Mouse (Mus musculus): ENCODE data around the gene Pigm.

Gene Pigm

GRCm38 (mm10) chr1:172352453-172352852 lies 23.9 kb upstream of the Pigm start:
- no peak for DNase-seq

- DNase-seq = no peak
Observed at GRCm38 (mm10) chr1:172355336-172355735, 21.0 kb upstream of the Pigm start.

- peak; percentile 48 to 50 for DNase-seq
Observed at GRCm38 (mm10) chr1:172357550-172357949, 18.8 kb upstream of the Pigm start.

- no peak for DNase-seq
Observed at GRCm38 (mm10) chr1:172358341-172358740, 18.0 kb upstream of the Pigm start.

GRCm38 (mm10) chr1:172364684-172365083 lies 11.7 kb upstream of the Pigm start:
- DNase-seq = peak; percentile 21 to 29

- DNase-seq = peak; percentile 82 to 83
Observed at GRCm38 (mm10) chr1:172368768-172369418, 7.5 kb upstream of the Pigm start.

- peak; percentile 30 to 52 for DNase-seq
Observed at GRCm38 (mm10) chr1:172376758-172377458, 562 bp downstream of the Pigm start.

- no peak for DNase-seq
Observed at GRCm38 (mm10) chr1:172380066-172380465, 3.7 kb downstream of the Pigm start.

GRCm38 (mm10) chr1:172382090-172382489 lies 5.7 kb downstream of the Pigm start:
- no peak for DNase-seq

GRCm38 (mm10) chr1:172387246-172387645 lies 10.9 kb downstream of the Pigm start:
- DNase-seq = no peak

- no peak for DNase-seq
Observed at GRCm38 (mm10) chr1:172390769-172391168, 14.4 kb downstream of the Pigm start.

- no peak for DNase-seq
Observed at GRCm38 (mm10) chr1:172391807-172392581, 15.6 kb downstream of the Pigm start.

GRCm38 (mm10) chr1:172392643-172393170 lies 16.4 kb downstream of the Pigm start:
- no peak for DNase-seq

GRCm38 (mm10) chr1:172393739-172394138 lies 17.4 kb downstream of the Pigm start:
- no peak for DNase-seq

- DNase-seq = no peak
Observed at GRCm38 (mm10) chr1:172396996-172397752, 20.8 kb downstream of the Pigm start.

GRCm38 (mm10) chr1:172406077-172406706 lies 29.8 kb downstream of the Pigm start:
- no peak for DNase-seq

GRCm38 (mm10) chr1:172408996-172409395 lies 32.6 kb downstream of the Pigm start:
- no peak for DNase-seq

GRCm38 (mm10) chr1:172409431-172409830 lies 33.1 kb downstream of the Pigm start:
- no peak for DNase-seq

GRCm38 (mm10) chr1:172410806-172411205 lies 34.5 kb downstream of the Pigm start:
- DNase-seq = peak; percentile 45 to 51

- peak; percentile 54 to 56 for DNase-seq
Observed at GRCm38 (mm10) chr1:172412204-172412603, 35.9 kb downstream of the Pigm start.

GRCm38 (mm10) chr1:172413491-172414230 lies 37.3 kb downstream of the Pigm start:
- DNase-seq = no peak
